Mouse (Mus musculus): ENCODE results near the gene Olfr24. TPM values are rescaled to one million over a fixed set of nuclear protein-coding genes. Genes with fewer than 3 reads are reported as not detected.
"Not testable (repeated sequence)": the region's sequence is repeated elsewhere in the genome, so short reads cannot be mapped to it uniquely, and the experiment has no call there.

Gene Olfr24
- total RNA-seq (2021) = not detected
- long read RNA-seq, experiment 1 = 0 reads
- long read RNA-seq, experiment 2 = 0 reads

DNA sequence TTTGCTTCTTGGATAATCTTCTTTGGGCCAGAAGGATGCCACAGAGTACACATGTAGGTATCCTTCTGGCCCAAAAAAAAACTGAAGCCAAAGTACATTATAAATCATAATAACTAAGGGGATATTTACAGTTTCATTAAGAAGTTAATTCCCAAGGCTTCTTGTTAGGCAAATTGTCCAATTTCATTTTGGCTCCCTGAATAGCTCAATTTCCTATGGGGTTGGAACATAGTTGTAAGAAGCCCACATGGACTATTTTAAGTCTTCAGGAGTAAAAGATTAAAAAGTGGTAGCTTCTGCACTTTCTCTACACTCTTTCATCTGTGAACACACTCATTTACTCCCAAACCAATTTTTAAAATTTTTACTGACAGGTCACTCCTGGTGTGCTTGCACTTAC, at the start of gene Olfr24:
Gene Olfr24 (minus strand): TSS at position 101 of the 400 bp plus-strand sequence.
- intact Hi-C loops (cut with DNase I) = no loop called here
- no peak for DNase-seq

DNA sequence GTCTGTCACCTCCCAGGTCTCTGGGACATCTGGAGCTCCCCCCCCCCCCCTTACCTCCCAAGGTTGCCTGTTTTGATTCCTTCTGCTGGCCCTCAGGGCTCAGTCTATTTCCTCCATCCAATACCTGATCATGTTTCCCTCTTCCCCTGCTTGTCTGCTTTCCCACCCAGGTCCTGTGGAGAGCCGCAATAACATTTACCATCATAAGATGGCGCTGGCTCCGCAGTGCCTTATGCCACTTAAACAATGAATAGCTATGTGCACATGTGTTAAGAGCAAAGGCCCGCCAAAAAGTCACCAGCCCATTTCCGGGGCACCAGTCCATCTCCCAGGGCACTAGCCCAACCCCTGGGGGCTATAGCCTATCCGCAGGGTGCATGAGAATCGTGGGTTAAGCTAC, 21.5 kb upstream of the Olfr24 start:
- intact Hi-C loops (cut with DNase I) = no loop called here
- no peak for DNase-seq

DNA sequence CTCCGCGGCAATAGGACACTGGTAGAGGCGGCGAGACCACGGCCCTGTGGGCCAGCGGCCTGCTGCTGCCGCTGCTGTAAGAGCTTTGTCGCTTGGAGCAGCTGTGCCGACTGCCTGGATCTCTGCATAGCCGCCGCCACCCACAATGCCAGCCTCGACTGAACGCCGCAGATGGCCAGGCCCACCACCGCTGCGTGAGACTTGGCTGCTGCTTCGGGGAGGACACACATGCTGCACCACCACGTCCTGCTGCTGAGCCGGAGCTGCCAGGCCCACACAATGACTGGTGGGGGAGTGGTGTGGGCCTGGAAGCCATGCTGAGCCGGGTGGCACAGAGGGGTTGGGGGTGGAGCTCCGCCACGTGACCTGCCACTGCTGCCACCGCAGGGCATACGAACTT, 15.7 kb upstream of the Olfr24 start:
- no peak for DNase-seq
- intact Hi-C loops (cut with DNase I) = no loop called here

DNA sequence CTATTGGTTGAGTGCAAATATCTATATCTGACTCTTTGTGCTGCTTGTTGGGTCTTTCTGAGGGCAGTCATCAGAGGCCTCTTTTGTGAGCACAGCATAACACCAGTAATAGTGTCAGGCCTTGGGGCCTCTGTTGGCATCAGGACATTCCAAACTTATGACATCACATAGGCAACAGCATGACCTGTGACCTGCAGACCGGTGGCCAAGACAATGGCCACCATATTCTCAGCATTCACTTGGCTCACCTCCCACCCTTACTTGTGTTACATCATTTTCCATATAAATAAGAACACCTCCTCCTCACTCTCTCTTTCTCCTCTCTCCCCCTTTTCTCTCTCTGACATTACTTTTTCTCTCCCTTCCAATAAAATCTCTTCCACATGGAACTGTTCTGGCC, 15.2 kb upstream of the Olfr24 start:
- intact Hi-C loops (cut with DNase I) = no loop called here
- no peak for DNase-seq

DNA sequence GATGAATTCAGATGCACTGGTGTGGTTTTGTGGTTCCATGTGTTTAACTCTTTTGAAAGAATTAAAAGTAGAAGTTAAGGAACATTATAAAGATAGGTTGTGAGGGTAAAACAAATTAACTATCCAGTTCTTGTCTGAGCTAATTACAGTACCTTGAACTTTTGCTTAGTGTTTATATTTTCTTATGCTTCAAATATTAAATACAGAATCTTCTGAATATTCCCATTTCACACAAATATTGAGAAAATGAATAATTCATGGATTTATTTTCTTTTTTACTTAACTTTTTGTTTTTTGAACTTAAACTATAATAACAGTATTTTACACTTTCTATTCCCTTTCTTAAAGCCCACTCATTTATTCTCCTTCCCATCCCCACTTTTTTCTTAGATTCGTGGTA, 8.2 kb downstream of the Olfr24 start:
- intact Hi-C loops (cut with DNase I) = no loop called here
- DNase-seq = no peak

DNA sequence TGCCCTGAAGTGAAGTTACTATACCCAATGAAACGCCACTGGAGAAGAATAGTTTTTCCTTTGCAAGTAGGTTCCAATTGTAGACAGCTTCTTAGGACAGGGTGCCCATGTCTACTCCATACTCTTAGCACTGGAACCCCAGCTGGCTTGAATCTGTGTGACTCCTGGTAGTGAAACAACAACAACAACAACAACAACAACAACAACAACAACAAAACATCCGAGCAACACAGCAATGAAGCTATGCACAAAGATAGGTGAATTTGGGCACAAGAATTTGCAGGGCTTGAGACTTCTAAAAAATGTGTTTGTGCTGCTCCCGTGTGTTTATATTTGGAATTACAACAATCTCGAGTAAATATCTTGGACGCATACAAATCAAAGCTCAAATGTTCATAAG, 19.2 kb downstream of the Olfr24 start:
- DNase-seq = no peak
- intact Hi-C loops (cut with DNase I) = no loop called here

DNA sequence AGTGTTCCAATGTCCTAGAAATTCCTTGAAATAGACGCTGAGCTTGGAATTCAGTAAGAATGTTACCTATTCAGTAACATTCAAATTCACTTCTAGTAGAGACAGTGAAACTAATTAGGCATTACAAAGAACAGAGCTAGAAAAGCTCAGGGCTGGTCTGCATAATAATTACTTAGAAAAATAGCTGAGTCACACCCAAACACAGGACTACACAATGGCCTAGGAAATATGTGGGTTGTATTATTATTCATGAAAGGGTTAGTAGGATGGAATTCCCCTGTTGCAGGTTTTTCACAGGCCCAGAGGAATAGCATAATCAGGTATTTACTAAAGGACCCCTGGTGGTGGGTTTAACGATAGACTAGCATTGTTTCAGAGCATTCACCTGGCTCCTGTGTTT, 29.6 kb downstream of the Olfr24 start:
- intact Hi-C loops (cut with DNase I); DNase-seq: not testable (repeated sequence)

DNA sequence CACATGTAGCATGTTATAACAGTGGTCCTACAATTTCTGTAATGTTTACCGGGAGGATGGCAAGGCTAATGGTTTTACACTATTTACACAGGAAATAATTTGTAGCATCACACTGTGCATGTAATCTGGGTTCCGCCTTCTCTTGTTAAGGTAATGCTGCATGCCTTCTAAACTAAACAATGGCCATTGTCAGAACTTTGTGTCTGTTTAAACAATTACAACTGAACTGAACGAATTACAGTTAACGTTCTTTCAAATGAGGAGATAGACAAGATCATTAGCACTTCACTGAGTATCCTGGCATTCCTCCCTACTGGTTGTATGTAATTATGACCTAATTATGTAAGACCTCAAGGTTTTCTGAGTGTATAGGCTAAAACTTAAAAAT, 41.1 kb downstream of the Olfr24 start:
- no peak for DNase-seq

DNA sequence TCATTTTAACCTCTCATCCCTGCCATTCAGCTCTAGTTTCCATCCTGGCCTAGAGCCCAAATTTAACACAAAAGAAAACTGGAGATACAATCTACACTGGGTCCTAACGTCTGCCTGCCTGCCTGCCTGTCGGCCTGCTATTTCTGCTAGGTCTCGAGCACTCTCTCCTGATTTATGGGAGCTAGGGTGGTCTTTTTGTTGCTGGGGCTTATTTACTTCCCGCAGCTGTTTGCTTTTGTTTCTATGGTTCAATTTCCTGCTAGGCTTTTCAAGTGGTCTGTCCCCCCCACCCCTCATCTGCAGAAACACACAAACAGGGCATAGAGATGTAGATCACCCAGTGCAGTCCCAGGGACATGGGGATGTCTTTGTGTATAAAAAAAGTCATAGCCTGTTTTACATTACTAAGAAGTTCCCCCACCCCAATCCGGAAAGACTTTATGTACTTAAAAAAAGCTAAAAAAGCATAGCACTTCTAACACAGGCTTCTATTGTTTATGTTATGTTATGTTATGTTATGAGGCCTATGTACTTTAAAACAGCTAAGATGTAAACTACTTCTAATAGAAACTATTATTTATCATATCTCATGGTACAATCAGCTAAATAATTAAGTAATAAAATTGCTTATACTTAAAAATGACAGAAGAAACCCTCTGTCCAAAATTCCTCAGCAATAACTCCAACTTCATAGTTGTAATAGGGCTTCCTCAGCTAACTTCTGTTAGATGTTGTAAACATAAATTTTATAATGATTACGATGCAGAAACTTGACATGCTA, 41.7 kb downstream of the Olfr24 start:
- intact Hi-C loops (cut with DNase I) = no loop called here
- no peak for DNase-seq

More for the DNA sequence above, 41.1 kb downstream of the Olfr24 start:
- intact Hi-C loops (cut with DNase I) = no loop called here

DNA sequence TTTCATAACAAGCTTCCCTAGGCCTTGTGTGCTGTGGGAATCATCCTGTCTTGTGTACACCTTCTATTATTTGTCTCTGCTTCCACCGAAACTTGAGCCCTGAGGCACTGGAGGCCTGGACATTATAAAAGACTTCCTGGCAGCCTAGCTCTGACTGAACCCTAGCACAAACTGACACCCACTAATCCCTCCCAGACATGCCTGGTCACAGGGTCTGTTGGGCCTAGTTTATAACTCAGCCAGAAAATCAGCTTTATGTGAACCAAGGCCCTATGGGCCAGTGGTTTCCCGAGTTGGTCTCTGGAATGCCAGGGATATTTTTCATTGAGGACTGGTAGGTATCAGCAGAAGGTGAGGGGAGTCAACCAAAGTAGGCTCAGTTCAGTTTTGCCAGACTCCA, 42.8 kb downstream of the Olfr24 start:
- intact Hi-C loops (cut with DNase I) = no loop called here
- no peak for DNase-seq

DNA sequence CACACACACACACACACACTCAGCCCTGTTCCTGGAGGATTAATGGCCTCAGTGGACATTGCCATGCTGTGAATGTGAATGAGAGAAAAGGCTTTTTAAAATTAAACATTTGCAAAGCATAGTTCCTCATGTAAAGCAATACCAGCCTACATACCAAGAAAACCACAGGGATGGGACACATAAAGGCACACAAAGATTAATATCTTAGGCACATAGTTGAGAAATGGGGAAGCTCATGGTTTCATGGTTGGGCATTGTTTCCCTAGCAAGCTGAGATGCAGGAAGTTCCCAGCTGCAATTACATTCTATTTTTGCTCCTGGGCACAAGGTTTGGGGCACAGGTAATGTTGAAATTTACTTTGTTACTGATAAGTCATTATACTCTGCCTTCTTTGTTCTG, 58.2 kb downstream of the Olfr24 start:
- intact Hi-C loops (cut with DNase I) = no loop called here
- no peak for DNase-seq

Other genes with a start within 250 kb of the Olfr24 start
- gene Muc16, start 89.5 kb downstream of the Olfr24 start, total RNA-seq (2021) = under 1 TPM in 1 of 2 experiments, not detected in 1; 0.13 TPM
- not detected for gene Olfr828, start 55.5 kb upstream of the Olfr24 start, total RNA-seq (2021)
- not detected for gene Olfr829, start 90.9 kb upstream of the Olfr24 start, total RNA-seq (2021)
- gene Olfr830, start 110.7 kb upstream of the Olfr24 start, total RNA-seq (2021) = not detected
- gene Olfr832, start 173.1 kb upstream of the Olfr24 start, total RNA-seq (2021) = not detected
- gene Olfr834, start 224.0 kb upstream of the Olfr24 start, total RNA-seq (2021) = not detected

Data from gastrocnemius, postnatal 36 days (tissue).